Mouse (Mus musculus): Measurements from ENCODE around the gene D10Jhu81e.

- no peak for TF ChIP-seq MYOD1 (IDR thresholded peaks at IDR 0.05; ENCODE audit: control insufficient read depth in 1 of 3, insufficient read length in 2 of 3, low read depth in 2 of 3)
- no peak for TF ChIP-seq POLR2A (IDR thresholded peaks at IDR 0.05; ENCODE audit: insufficient read length, low read depth)
- TF ChIP-seq TCF12 (IDR thresholded peaks at IDR 0.05; ENCODE audit: insufficient read depth, poor library complexity, severe bottlenecking), result no peak
- no peak for TF ChIP-seq POLR2AphosphoS2 (IDR thresholded peaks at IDR 0.05; ENCODE audit: insufficient read length, low read depth)
- TF ChIP-seq CEBPB (IDR thresholded peaks at IDR 0.05; ENCODE audit: insufficient read depth, poor library complexity, severe bottlenecking), result no peak
- no peak for TF ChIP-seq MAX (IDR thresholded peaks at IDR 0.05; ENCODE audit: low read depth)
- TF ChIP-seq USF1 (IDR thresholded peaks at IDR 0.05; ENCODE audit: low read depth), result no peak
- no peak for TF ChIP-seq SRF (IDR thresholded peaks at IDR 0.05; ENCODE audit: control insufficient read depth, insufficient read length, low read depth)
- no peak for TF ChIP-seq E2F4 (IDR thresholded peaks at IDR 0.05; ENCODE audit: insufficient read depth)
- TF ChIP-seq TCF3 (IDR thresholded peaks at IDR 0.05; ENCODE audit: insufficient read length, low read depth), result no peak
- TF ChIP-seq REST (IDR thresholded peaks at IDR 0.05; ENCODE audit: insufficient read depth, insufficient read length), result no peak
Observed at GRCm38 (mm10) chr10:78162646-78163045, 6.9 kb downstream of the D10Jhu81e start.
